Mouse (Mus musculus): ENCODE results near the gene Gsk3a. TPM values are rescaled to one million over a fixed set of nuclear protein-coding genes. Genes with fewer than 3 reads are reported as not detected.

Gsk3a gene
- polyA plus RNA-seq, 1 experiment: 343 TPM

GRCm38 (mm10) chr7:25244562-25245369 is 7.1 kb upstream of the Gsk3a start:
- no peaks in the 10 kb centered on the region for H3K36me3 ChIP-seq (ENCODE audit: control insufficient read depth, insufficient read depth, low read length)
- H3K27me3 ChIP-seq (ENCODE audit: control insufficient read depth, insufficient read depth, low read length): no peaks in the 10 kb centered on the region
- DNase-seq: no peak
- H3K4me1 ChIP-seq (replicated peaks; ENCODE audit: control insufficient read depth, insufficient read depth, low read length): peaks cover 30% of the 10 kb centered on the region
- no peak overlapping the region for H3K27ac ChIP-seq (ENCODE audit: control insufficient read depth, insufficient read depth, low read length)
- H3K4me3 ChIP-seq (ENCODE audit: control insufficient read depth, insufficient read depth, low read length): no peak overlapping the region
- WGBS: 96% methylated on average over 30 of the region's 30 CpGs
- TF ChIP-seq CTCF (IDR thresholded peaks at IDR 0.05; ENCODE audit: borderline replicate concordance, control insufficient read depth, extremely low read depth, insufficient read depth, low read length, poor library complexity) (no peak), POLR2A (IDR thresholded peaks at IDR 0.05; ENCODE audit: control insufficient read depth, extremely low read depth, insufficient read depth, low read length, poor library complexity) (no peak)

- Histone ChIP-seq H3K27ac (ENCODE audit: control insufficient read depth, insufficient read depth, low read length) (no peak overlapping the region), H3K4me1 (replicated peaks; ENCODE audit: control insufficient read depth, insufficient read depth, low read length) (peaks cover 25% of the 10 kb centered on the region), H3K4me3 (ENCODE audit: control insufficient read depth, insufficient read depth, low read length) (no peak overlapping the region), H3K36me3 (ENCODE audit: control insufficient read depth, insufficient read depth, low read length) (no peaks in the 10 kb centered on the region), H3K27me3 (ENCODE audit: control insufficient read depth, insufficient read depth, low read length) (no peaks in the 10 kb centered on the region)
- DNase-seq: no peak
- WGBS: 93% methylated on average over 4 of the region's 4 CpGs
- TF ChIP-seq CTCF (IDR thresholded peaks at IDR 0.05; ENCODE audit: borderline replicate concordance, control insufficient read depth, extremely low read depth, insufficient read depth, low read length, poor library complexity): no peak
- TF ChIP-seq POLR2A (IDR thresholded peaks at IDR 0.05; ENCODE audit: control insufficient read depth, extremely low read depth, insufficient read depth, low read length, poor library complexity): no peak
Observed at GRCm38 (mm10) chr7:25243361-25243760, 5.7 kb upstream of the Gsk3a start.

- DNase-seq: no peak
- H3K27me3 ChIP-seq (ENCODE audit: control insufficient read depth, insufficient read depth, low read length): no peaks in the 10 kb centered on the region
- no peaks in the 10 kb centered on the region for H3K36me3 ChIP-seq (ENCODE audit: control insufficient read depth, insufficient read depth, low read length)
- H3K4me1 ChIP-seq (replicated peaks; ENCODE audit: control insufficient read depth, insufficient read depth, low read length): peaks cover 5% of the 10 kb centered on the region
- no peak for TF ChIP-seq POLR2A (IDR thresholded peaks at IDR 0.05; ENCODE audit: control insufficient read depth, extremely low read depth, insufficient read depth, low read length, poor library complexity)
- TF ChIP-seq CTCF (IDR thresholded peaks at IDR 0.05; ENCODE audit: borderline replicate concordance, control insufficient read depth, extremely low read depth, insufficient read depth, low read length, poor library complexity): no peak
- H3K27ac ChIP-seq (ENCODE audit: control insufficient read depth, insufficient read depth, low read length): no peak overlapping the region
- WGBS: 65% methylated on average over 2 of the region's 2 CpGs
- H3K4me3 ChIP-seq (ENCODE audit: control insufficient read depth, insufficient read depth, low read length): no peak overlapping the region
Observed at GRCm38 (mm10) chr7:25241062-25241461, 3.4 kb upstream of the Gsk3a start.

- TF ChIP-seq CTCF (IDR thresholded peaks at IDR 0.05; ENCODE audit: borderline replicate concordance, control insufficient read depth, extremely low read depth, insufficient read depth, low read length, poor library complexity): no peak
- TF ChIP-seq POLR2A (IDR thresholded peaks at IDR 0.05; ENCODE audit: control insufficient read depth, extremely low read depth, insufficient read depth, low read length, poor library complexity): no peak
- H3K27ac ChIP-seq (ENCODE audit: control insufficient read depth, insufficient read depth, low read length): no peak overlapping the region
- no peak for DNase-seq
- H3K36me3 ChIP-seq (ENCODE audit: control insufficient read depth, insufficient read depth, low read length): no peaks in the 10 kb centered on the region
- H3K27me3 ChIP-seq (ENCODE audit: control insufficient read depth, insufficient read depth, low read length): no peaks in the 10 kb centered on the region
- WGBS: 93% methylated on average over 7 of the region's 7 CpGs
- no peak overlapping the region for H3K4me3 ChIP-seq (ENCODE audit: control insufficient read depth, insufficient read depth, low read length)
- peaks cover 8% of the 10 kb centered on the region for H3K4me1 ChIP-seq (replicated peaks; ENCODE audit: control insufficient read depth, insufficient read depth, low read length)
Observed at GRCm38 (mm10) chr7:25240631-25241030, 3.0 kb upstream of the Gsk3a start.

GRCm38 (mm10) chr7:25238829-25239623 is 1.4 kb upstream of the Gsk3a start:
- no peaks in the 10 kb centered on the region for H3K27me3 ChIP-seq (ENCODE audit: control insufficient read depth, insufficient read depth, low read length)
- 2% methylated on average over 30 of the region's 30 CpGs for WGBS
- peak; percentile 84 for DNase-seq
- H3K27ac ChIP-seq (ENCODE audit: control insufficient read depth, insufficient read depth, low read length): peak overlapping the region; percentile 59
- H3K4me1 ChIP-seq (replicated peaks; ENCODE audit: control insufficient read depth, insufficient read depth, low read length): peaks cover 23% of the 10 kb centered on the region
- no peaks in the 10 kb centered on the region for H3K36me3 ChIP-seq (ENCODE audit: control insufficient read depth, insufficient read depth, low read length)
- peak overlapping the region; percentile 32 for H3K4me3 ChIP-seq (ENCODE audit: control insufficient read depth, insufficient read depth, low read length)
- TF ChIP-seq POLR2A (IDR thresholded peaks at IDR 0.05; ENCODE audit: control insufficient read depth, extremely low read depth, insufficient read depth, low read length, poor library complexity) (peak; percentile 55; the same call in 1 of the 2 replicates), CTCF (IDR thresholded peaks at IDR 0.05; ENCODE audit: borderline replicate concordance, control insufficient read depth, extremely low read depth, insufficient read depth, low read length, poor library complexity) (peak; percentile 63; the same call in 1 of the 2 replicates)

GRCm38 (mm10) chr7:25238015-25238706 is 510 bp upstream of the Gsk3a start:
- WGBS: under 1% methylated on average over 23 of the region's 23 CpGs
- TF ChIP-seq CTCF (IDR thresholded peaks at IDR 0.05; ENCODE audit: borderline replicate concordance, control insufficient read depth, extremely low read depth, insufficient read depth, low read length, poor library complexity) (no peak), POLR2A (IDR thresholded peaks at IDR 0.05; ENCODE audit: control insufficient read depth, extremely low read depth, insufficient read depth, low read length, poor library complexity) (no peak; the same call in 1 of the 2 replicates)
- DNase-seq: peak; percentile 93
- H3K27ac ChIP-seq (ENCODE audit: control insufficient read depth, insufficient read depth, low read length): peak overlapping the region; percentile 77
- H3K4me3 ChIP-seq (ENCODE audit: control insufficient read depth, insufficient read depth, low read length): peak overlapping the region; percentile 36
- H3K36me3 ChIP-seq (ENCODE audit: control insufficient read depth, insufficient read depth, low read length): no peaks in the 10 kb centered on the region
- H3K27me3 ChIP-seq (ENCODE audit: control insufficient read depth, insufficient read depth, low read length): no peaks in the 10 kb centered on the region
- peaks cover 31% of the 10 kb centered on the region for H3K4me1 ChIP-seq (replicated peaks; ENCODE audit: control insufficient read depth, insufficient read depth, low read length)

Data from thymus, adult 2 months (tissue).